Mouse (Mus musculus): ENCODE measurements around the gene Rxrb.

Rxrb gene

GRCm38 (mm10) chr17:34068864-34069263 is 37.3 kb downstream of the Rxrb start:
- no peak for DNase-seq

GRCm38 (mm10) chr17:34072091-34072490 is 40.5 kb downstream of the Rxrb start:
- DNase-seq, result no peak

DNA sequence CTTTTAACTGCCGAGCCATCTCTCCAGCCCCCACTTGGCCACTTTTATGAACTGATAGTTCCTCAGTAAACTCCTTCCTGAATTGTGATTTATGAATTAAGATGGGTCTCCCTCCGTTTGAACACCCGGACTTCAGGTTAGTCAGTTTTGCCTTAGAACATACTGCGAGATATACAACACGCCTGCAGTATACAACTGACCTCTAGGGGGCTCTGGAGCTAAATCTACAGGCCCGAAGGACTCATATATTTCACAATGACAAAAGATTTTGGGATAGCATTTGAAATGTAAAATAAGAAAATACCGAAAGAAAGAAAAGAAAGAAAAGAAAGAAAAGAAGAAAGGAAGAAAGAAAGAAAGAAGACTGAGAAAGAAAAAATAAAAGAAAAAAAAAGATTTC is 43.7 kb downstream of the Rxrb start:
- DNase-seq, result peak; percentile 64

DNA sequence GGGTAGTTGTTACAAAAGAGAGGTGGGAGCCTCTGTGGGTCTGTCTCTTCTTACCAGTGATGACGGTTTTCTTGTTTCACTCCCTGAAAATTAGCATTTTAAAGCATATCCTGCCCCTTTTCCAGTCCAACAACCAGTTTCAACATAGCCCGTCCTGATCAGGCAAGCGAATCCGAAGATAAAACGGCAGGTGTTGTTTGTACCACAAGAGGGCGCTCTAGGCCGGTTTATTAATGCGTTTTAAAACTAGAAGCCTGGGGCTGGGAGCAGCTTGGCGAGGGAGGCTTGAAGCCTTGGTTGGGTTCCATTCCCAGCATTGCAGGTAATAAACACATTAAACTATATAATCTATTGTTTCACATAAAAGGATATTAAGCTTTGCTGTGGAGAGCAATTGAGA is 45.9 kb downstream of the Rxrb start:
- peak; percentile 75 for DNase-seq

DNA sequence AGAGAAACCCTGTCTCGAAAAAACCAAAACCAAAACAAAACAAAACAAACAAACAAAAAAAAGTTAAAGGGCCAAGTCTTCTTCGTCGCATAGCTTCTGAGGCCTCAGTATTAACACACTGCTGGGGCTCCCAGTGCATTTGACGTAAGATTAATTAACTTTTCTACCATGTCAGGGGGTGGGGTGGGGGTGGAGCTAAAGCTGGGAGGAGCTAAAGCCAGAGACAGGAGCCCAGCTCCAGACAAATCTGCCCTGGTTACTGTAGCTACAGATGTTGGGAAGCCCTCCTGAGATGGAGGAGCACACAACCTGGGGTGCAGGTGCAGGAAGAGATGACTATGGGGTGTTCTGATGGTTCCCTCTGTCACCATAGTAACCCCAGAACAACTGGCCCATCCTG is 46.5 kb downstream of the Rxrb start:
- no peak for DNase-seq

GRCm38 (mm10) chr17:34079002-34079401 is 47.4 kb downstream of the Rxrb start:
- DNase-seq, result no peak

DNA sequence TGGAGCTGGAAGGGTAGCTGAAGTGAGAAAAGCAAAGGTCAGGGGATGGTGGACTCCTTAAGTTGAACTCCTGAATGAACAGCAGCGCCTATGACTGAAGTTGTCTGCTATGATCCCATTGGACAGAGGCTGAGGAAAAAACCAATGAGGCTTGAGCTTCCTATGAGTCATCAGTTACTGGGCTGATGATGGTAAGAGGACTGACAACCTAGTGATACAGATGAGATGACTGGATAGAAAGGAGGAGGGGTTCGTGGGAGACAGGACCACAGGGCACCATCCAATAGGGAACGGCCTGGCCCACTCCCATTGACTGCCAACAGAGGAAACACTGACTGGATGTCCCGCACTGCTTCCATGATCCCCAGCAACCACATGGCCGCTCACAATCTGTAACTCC is 48.0 kb downstream of the Rxrb start:
- DNase-seq, result no peak

DNA sequence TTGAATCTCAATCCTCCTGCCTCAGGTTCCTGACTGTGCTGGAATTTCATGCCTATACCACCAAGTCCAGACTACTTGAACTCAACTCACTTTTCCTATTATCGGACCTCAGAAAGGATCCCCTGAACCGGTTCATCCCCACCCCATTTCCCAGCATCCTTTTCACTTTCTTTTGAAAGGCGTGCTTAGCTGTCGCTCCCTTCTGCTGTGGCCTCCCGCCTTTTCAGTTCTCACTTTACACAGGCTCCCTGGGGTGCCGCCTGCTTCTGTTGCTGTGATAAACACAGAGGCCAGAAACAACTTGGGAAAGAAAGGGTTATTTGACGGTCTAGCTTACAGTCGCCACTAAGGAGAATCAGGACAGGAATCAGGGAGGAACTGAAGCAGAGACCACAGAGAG is 51.5 kb downstream of the Rxrb start:
- no peak for DNase-seq

GRCm38 (mm10) chr17:34087386-34087785 is 55.8 kb downstream of the Rxrb start:
- no peak for DNase-seq
